Mouse (Mus musculus) c-Kit-positive CD71-positive TER-119-negative erythroid progenitor cells, embryonic 14.5 days (primary cell): ENCODE data around the gene 2310011J03Rik.

Experiments used
- DNase-seq: peaks from one replicate; pipeline ENCODE4 v3.0.0-alpha.2; 2013; ENCODE audit warnings: low read depth

Gene 2310011J03Rik

GRCm38 (mm10) chr10:80315315-80315714 is 5.0 kb downstream of the 2310011J03Rik start:
- DNase-seq: no peak

DNA sequence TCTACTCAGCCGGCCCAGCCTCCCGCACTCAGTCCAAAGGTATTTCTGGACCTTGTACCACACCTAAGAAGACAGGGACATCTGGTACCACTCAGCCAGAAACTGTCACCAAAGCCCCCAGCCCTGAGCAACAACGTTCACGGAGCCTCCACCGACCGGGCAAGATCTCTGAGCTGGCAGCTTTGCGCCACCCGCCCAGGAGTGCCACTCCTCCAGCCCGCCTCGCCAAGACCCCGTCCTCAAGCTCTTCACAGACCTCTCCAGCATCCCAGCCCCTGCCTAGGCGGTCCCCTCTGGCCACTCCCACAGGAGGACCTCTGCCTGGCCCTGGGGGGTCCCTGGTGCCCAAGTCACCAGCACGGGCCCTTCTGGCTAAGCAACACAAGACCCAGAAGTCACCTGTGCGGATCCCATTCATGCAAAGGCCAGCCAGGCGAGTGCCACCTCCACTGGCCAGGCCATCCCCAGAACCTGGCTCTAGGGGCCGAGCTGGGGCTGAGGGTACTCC is 5.8 kb downstream of the 2310011J03Rik start:
- no peak for DNase-seq

DNA sequence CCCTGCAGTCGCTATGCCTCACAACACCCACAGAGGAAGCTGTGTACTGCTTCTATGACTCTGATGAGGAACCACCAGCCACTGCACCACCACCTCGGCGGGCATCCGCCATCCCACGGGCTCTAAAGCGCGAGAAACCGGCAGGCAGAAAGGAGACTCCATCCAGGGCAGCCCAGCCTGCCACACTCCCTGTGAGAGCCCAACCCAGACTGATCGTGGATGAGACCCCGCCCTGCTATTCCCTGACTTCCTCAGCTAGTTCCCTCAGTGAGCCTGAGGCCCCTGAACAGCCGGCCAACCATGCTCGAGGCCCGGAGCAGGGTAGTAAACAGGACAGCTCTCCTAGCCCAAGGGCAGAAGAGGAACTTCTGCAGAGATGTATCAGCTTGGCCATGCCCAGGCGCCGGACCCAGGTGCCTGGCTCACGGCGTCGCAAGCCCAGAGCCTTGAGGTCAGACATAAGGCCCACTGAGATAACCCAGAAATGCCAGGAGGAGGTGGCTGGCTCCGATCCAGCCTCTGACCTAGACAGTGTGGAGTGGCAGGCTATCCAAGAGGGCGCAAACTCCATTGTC is 6.6 kb downstream of the 2310011J03Rik start:
- DNase-seq: no peak

GRCm38 (mm10) chr10:80312586-80313504 is 7.5 kb downstream of the 2310011J03Rik start:
- no peak for DNase-seq

DNA sequence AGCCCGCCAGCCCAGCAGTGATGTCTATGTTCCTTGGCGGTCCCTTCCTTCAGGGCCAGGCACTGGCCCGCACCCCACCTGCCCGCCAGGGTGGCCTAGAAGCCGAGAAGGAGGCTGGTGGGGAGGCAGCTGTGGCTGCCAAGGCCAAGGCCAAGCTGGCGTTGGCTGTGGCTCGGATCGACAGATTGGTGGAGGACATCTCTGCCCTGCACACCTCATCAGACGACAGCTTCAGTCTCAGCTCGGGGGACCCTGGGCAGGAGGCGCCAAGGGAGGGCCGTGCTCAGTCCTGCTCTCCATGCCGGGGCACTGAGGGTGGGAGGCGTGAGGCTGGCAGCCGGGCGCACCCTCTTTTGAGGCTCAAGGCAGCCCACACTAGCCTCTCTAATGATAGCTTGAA is 8.8 kb downstream of the 2310011J03Rik start:
- DNase-seq: no peak

- DNase-seq: no peak
Observed at GRCm38 (mm10) chr10:80304862-80305261, 15.5 kb downstream of the 2310011J03Rik start.

GRCm38 (mm10) chr10:80304458-80304857 is 15.9 kb downstream of the 2310011J03Rik start:
- no peak for DNase-seq

GRCm38 (mm10) chr10:80302471-80302881 is 17.9 kb downstream of the 2310011J03Rik start:
- DNase-seq: no peak

GRCm38 (mm10) chr10:80302082-80302355 is 18.3 kb downstream of the 2310011J03Rik start:
- DNase-seq: no peak

- no peak for DNase-seq
Observed at GRCm38 (mm10) chr10:80301256-80302081, 18.9 kb downstream of the 2310011J03Rik start.

DNA sequence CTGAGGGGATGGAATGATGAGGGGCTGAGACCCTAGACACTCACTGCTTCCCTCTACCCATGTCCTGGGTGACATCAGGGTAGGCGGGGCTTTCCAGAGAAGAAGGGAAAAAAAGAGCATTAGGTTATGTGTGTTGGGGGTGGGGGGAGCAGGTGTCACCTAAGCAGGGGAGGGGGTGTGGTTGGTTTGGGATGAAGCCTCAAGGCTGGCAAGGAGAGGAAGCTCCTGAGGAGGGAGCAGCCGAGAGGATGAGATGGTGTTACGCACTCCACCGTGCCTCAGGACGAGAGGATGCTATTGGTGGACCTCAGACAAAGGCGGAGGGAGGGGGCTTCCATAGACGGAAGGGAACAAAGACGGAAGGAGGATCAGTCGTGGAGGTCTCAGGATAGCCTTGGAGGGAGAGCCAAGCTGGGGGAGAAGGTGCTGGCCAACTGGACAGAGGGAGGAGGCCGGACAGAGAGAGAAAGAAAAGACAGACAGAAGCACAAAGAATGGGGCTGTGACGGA is 19.6 kb downstream of the 2310011J03Rik start:
- DNase-seq: no peak

DNA sequence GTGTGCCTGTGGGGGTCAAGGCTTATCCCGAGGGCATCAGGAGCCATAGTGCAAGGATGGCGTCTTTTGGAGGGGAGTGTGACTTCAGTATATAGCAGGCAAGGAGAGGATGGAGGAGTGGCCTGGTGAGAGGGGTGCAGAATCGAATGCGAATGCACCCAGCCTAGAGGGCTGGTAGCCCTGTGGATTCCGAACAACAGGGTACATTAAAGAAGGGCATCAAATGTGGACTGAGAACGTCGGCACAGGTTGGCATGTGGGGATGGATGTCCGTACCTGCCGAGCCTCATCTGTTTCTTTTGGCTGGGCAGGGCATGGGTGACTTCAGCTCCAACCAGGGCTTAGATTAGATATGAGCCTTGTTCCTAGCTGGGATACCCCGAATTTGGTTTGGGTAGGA is 20.5 kb downstream of the 2310011J03Rik start:
- no peak for DNase-seq

GRCm38 (mm10) chr10:80299301-80299700 is 21.0 kb downstream of the 2310011J03Rik start:
- no peak for DNase-seq

DNA sequence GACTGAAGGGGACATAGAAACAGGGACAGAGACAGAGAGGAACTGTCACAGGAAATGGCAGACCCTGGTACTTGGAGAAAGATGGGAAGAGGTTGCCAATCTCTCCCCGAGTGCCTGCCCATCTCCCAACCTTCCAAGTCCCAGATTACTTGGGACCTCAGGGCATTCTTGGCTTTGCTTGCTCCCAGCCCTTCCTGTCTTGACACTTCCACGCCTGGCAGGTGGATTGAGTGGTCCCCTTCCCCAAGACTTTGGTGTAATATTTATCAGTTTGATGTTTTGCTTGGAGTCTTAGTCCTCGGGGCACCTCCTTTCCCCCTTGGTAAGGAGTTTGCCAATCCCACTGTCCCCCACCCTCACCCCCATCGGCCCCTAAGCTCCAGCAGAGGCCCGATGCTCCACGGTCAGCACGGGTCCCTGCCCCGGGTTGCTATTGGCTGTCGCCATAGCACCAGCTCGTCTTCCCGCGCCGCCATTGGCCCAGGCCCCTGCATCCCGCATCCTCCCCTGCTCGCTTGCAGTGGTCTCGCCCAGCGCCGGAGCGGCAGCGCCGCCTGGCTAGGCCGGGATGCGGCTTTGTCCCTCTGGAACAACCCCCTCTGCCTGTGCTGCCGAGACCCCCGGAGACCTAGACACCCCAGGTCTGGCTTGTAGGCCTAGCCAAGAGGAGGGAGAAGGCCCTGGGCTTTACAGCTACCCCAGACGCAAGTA is 21.6 kb downstream of the 2310011J03Rik start:
- no peak for DNase-seq

DNA sequence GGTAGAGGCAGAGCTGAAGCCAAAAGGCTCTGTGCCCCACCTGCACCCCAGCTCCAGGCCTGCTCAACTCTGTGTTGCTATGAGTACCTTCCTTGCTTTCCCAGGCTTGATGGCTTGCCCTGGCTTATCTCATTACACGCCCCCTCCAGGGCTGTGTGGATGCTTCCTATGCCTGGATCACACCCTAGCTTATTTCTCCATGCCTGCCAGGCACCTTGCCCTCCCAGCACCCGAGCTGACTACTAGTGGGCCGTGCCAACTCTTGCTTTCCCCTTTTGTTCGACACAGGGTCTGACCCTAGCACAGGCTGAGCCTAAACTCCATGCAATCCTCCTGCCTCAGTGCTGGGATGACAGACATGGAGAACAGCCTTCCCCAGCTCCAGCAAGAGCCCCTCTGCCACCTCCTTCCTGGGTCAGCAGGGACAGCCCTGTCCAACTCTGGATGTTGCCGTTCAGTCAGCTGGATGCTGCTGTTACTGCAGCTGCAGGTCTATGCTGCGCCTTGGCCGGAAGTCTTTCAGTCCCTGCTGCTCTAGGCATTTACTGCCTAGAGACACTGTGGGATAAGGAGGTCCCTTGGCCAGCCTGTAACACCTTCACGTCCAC is 22.7 kb downstream of the 2310011J03Rik start:
- no peak for DNase-seq

GRCm38 (mm10) chr10:80296824-80297223 is 23.5 kb downstream of the 2310011J03Rik start:
- DNase-seq: no peak

- peak; percentile 75 for DNase-seq
Observed at GRCm38 (mm10) chr10:80295618-80296425, 24.5 kb downstream of the 2310011J03Rik start, which contains the start of gene Apc2. Gene Apc2, plus strand, starts transcription at chr10:80295977.

DNA sequence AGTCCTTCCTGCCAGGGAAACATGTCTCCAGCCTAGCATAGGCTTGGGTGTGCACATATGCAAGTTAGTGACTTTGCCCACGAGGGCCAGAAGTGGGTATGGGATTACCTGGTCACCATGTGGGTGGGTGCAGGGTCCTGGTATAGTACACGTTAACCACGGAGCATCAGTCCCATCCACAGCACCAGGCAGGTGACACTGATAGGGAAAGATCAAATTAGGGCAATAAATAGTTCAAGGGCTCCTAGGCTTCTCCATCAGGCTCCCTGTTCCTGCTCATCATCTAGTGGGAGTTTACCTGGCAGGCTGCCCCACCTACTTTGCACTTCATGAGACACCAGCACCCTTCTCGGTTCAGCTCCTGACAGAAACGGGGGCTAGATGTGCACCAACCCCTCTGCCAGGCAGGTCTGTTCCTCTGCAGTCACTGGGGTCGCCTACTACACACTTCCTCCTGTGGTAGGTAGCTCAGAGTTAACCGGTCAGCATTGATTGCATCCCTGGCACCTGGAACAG is 25.5 kb downstream of the 2310011J03Rik start:
- no peak for DNase-seq

GRCm38 (mm10) chr10:80294311-80294710 is 26.0 kb downstream of the 2310011J03Rik start:
- DNase-seq: no peak

DNA sequence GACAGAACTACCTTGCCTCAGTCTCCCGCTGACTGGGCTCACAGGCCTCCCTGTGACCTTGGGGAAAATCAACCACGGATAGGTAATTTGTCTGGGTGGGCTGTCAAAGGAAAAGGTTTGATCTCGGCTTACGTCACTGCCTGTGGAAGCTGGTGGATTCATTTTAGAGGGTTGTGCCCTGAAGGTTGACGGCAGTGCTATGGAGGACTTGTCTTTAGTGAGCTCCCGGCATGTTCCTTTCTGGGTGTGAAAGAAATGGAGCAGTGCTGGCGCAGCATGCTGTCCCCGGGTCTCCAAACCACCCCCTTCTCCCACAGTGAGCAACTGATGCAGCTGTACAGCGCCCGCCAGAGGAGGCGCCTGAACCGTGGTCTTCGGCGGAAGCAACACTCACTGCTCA is 27.0 kb downstream of the 2310011J03Rik start:
- DNase-seq: no peak
